In genomic region chr4:53438386-53438785, GRCm38 (mm10) we compare ENCODE assay signal across 13 mouse cellular contexts. TPM values are rescaled to one million over a fixed set of nuclear protein-coding genes. Genes with fewer than 3 reads are reported as not detected.
A peak's percentile ranks its signal among the peaks of the same experiment; 100 is the strongest.
DNase-seq lines count a peak whose midpoint lies in the region; ATAC-seq and TF ChIP-seq lines count a peak whose summit lies in the region.
"Had no signal": no experiment of that assay in that cellular context is flagged by ENCODE, and none has a peak within 500 bp of the region (broad histone marks: within the 10 kb centered on the region; RNA-seq: fewer than 3 reads in every experiment).

No protein-coding gene starts in this region.

- no peak for TF ChIP-seq CTCF in forebrain, postnatal 0 days (IDR thresholded peaks at IDR 0.05; ENCODE audit: low read depth)
- no peak for TF ChIP-seq CTCF in ES-Bruce4 (IDR thresholded peaks at IDR 0.05; ENCODE audit: low read depth, low read length)

- no peak for ATAC-seq in forebrain, postnatal 0 days
- ATAC-seq in forebrain, embryonic 11.5 days (replicated peaks; ENCODE audit: low FRiP score), result no peak
- ATAC-seq in liver, embryonic 16.5 days (ENCODE audit: low read depth), result no peak
- ATAC-seq: inflammation-experienced regulatory T-cells, adult 6 months had no signal

- no peak overlapping the region for H3K4me2 ChIP-seq in forebrain, postnatal 0 days (ENCODE audit: low read depth)
- H3K4me2 ChIP-seq in forebrain, embryonic 11.5 days (ENCODE audit: low read depth, low read length, severe bottlenecking), result no peak overlapping the region
- H3K4me2 ChIP-seq in liver, embryonic 16.5 days (ENCODE audit: low read depth, low read length), result no peak overlapping the region
- H3K4me2 ChIP-seq: heart, embryonic 15.5 days had no signal

- no peaks in the 10 kb centered on the region for H3K27me3 ChIP-seq in forebrain, postnatal 0 days (ENCODE audit: insufficient read depth, low read length)
- H3K27me3 ChIP-seq in forebrain, embryonic 11.5 days (ENCODE audit: control insufficient read depth, insufficient read depth, low read length), result no peaks in the 10 kb centered on the region; the same call in 1 of the 2 replicates
- H3K27me3 ChIP-seq in ES-Bruce4 (ENCODE audit: control insufficient read depth, insufficient read depth, low read length, poor library complexity, severe bottlenecking), result no peaks in the 10 kb centered on the region
- H3K27me3 ChIP-seq in liver, embryonic 16.5 days (ENCODE audit: control insufficient read depth, insufficient read depth, low read depth, low read length), result peaks cover 24% of the 10 kb centered on the region
- H3K27me3 ChIP-seq: heart, embryonic 15.5 days had no signal

- 54% methylated on average over 2 of the region's 2 CpGs for WGBS in forebrain, postnatal 0 days
- 90% methylated on average over 2 of the region's 2 CpGs for WGBS in forebrain, embryonic 11.5 days
- WGBS in liver, embryonic 16.5 days (ENCODE audit: insufficient replicate concordance), result 65% methylated on average over 2 of the region's 2 CpGs

- H3K9ac ChIP-seq in forebrain, postnatal 0 days, result no peak overlapping the region
- H3K9ac ChIP-seq in forebrain, embryonic 11.5 days (ENCODE audit: low read length), result no peak overlapping the region
- H3K9ac ChIP-seq in ES-Bruce4 (ENCODE audit: low read depth, poor library complexity, severe bottlenecking), result peak overlapping the region; percentile 94; the same call in 1 of the 2 replicates
- peak overlapping the region; percentile 18; the same call in 1 of the 2 replicates for H3K9ac ChIP-seq in liver, embryonic 16.5 days (ENCODE audit: low read depth, low read length)
- H3K9ac ChIP-seq: heart, embryonic 15.5 days had no signal

- DNase-seq in forebrain, postnatal 0 days, result peak; percentile 34
- no peak for DNase-seq in forebrain, embryonic 11.5 days (ENCODE audit: low spot score)
- peak; percentile 23 for DNase-seq in layer of hippocampus, adult 9-11 months
- DNase-seq in layer of hippocampus, adult 11-12 months (ENCODE audit: low spot score), result no peak
- DNase-seq in urinary bladder, adult 2 months (ENCODE audit: low spot score), result no peak
- DNase-seq in thymus, postnatal 36 days, result no peak
- DNase-seq: B cell, adult 2 months; gastrocnemius, postnatal 14 days; spleen, adult 18-20 months had no signal

- H3K9me3 ChIP-seq in forebrain, postnatal 0 days (ENCODE audit: low read length), result no peaks in the 10 kb centered on the region
- no peaks in the 10 kb centered on the region for H3K9me3 ChIP-seq in forebrain, embryonic 11.5 days (ENCODE audit: control insufficient read depth, low read length)
- H3K9me3 ChIP-seq in ES-Bruce4 (replicated peaks; ENCODE audit: control insufficient read depth, insufficient read depth, low read length, poor library complexity, severe bottlenecking), result no peaks in the 10 kb centered on the region
- no peaks in the 10 kb centered on the region for H3K9me3 ChIP-seq in liver, embryonic 16.5 days (replicated peaks; ENCODE audit: control insufficient read depth, low read length)
- H3K9me3 ChIP-seq: heart, embryonic 15.5 days had no signal

- H3K27ac ChIP-seq in forebrain, postnatal 0 days (ENCODE audit: low read depth, low read length), result peak overlapping the region; percentile 70
- H3K27ac ChIP-seq in forebrain, embryonic 11.5 days (ENCODE audit: low read depth, low read length), result no peak overlapping the region
- H3K27ac ChIP-seq in ES-Bruce4 (ENCODE audit: insufficient read depth, low read length), result peak overlapping the region; percentile 5; the same call in 1 of the 2 replicates
- H3K27ac ChIP-seq in liver, embryonic 16.5 days (ENCODE audit: low read length), result peak overlapping the region; percentile 41
- H3K27ac ChIP-seq: heart, embryonic 15.5 days had no signal

- H3K4me1 ChIP-seq in forebrain, postnatal 0 days (ENCODE audit: insufficient read depth), result 0 out of 2 replicates have a peak, but pooled peaks cover 6% of the 10 kb centered on the region
- 0 out of 2 replicates have a peak, but pooled peaks cover 2% of the 10 kb centered on the region for H3K4me1 ChIP-seq in forebrain, embryonic 11.5 days (replicated peaks; ENCODE audit: control insufficient read depth, insufficient read depth, low read length)
- H3K4me1 ChIP-seq in ES-Bruce4 (ENCODE audit: control insufficient read depth, insufficient read depth, low read length), result no peaks in the 10 kb centered on the region
- H3K4me1 ChIP-seq in liver, embryonic 16.5 days (ENCODE audit: control insufficient read depth, low read depth, low read length), result peaks cover 18% of the 10 kb centered on the region

- TF ChIP-seq EP300 in ES-Bruce4 (IDR thresholded peaks at IDR 0.05; ENCODE audit: insufficient read depth, low read depth, low read length), result no peak

- no peak for TF ChIP-seq POLR2A in ES-Bruce4 (IDR thresholded peaks at IDR 0.05; ENCODE audit: insufficient read depth, low read length)

- no peak overlapping the region for H3K4me3 ChIP-seq in forebrain, postnatal 0 days (ENCODE audit: low read depth, low read length)
- no peak overlapping the region for H3K4me3 ChIP-seq in forebrain, embryonic 11.5 days (ENCODE audit: low read depth, low read length)
- no peak overlapping the region for H3K4me3 ChIP-seq in ES-Bruce4 (ENCODE audit: low read depth, low read length)
- no peak overlapping the region for H3K4me3 ChIP-seq in liver, embryonic 16.5 days (ENCODE audit: low read depth, low read length)
- H3K4me3 ChIP-seq: heart, embryonic 15.5 days had no signal

- H3K36me3 ChIP-seq in forebrain, postnatal 0 days (ENCODE audit: insufficient read depth), result no peaks in the 10 kb centered on the region
- no peaks in the 10 kb centered on the region for H3K36me3 ChIP-seq in forebrain, embryonic 11.5 days (ENCODE audit: control insufficient read depth, insufficient read depth, low read length)
- no peaks in the 10 kb centered on the region for H3K36me3 ChIP-seq in ES-Bruce4 (ENCODE audit: control insufficient read depth, insufficient read depth, low read length, poor library complexity, severe bottlenecking)
- H3K36me3 ChIP-seq in liver, embryonic 16.5 days (ENCODE audit: control insufficient read depth, insufficient read depth), result no peaks in the 10 kb centered on the region
- H3K36me3 ChIP-seq: heart, embryonic 15.5 days had no signal

RNA-seq across cellular contexts. Expression of gene Slc44a1, which starts 1.8 kb away (rescaled TPM):
- 29.3 and 31.9 TPM in 2 replicates for total RNA-seq in forebrain, postnatal 0 days (2014; rRNA removed)
- polyA plus RNA-seq in forebrain, postnatal 0 days (2015; fragmentation: Nextera tagmentation; extraction: Ambion mirVana), result 11.9 and 12.4 TPM in 2 replicates
- 16.2 and 16.6 TPM in 2 replicates for polyA plus RNA-seq in forebrain, embryonic 11.5 days (2014; fragmentation: Nextera tagmentation; extraction: Ambion mirVana)
- polyA plus RNA-seq in ES-Bruce4 (2011; ENCODE audit: insufficient read depth, insufficient read length, low read depth, missing spikeins), result 82.8 and 89.9 TPM in 2 replicates
- polyA plus RNA-seq in liver, embryonic 16.5 days (2015; fragmentation: Nextera tagmentation; extraction: Ambion mirVana), result 7.3 and 9.7 TPM in 2 replicates
- 59.8 and 70.6 TPM in 2 replicates for polyA plus RNA-seq in urinary bladder, adult 2 months (2012; rRNA removed)

Comparison
In these comparisons a context has a peak if more than half of its experiments do, and no peak if none do; other contexts are left out.
1. DNase-seq: peak in forebrain, postnatal 0 days (single experiment) and layer of hippocampus, adult 9-11 months (single experiment); none in forebrain, embryonic 11.5 days (single experiment), layer of hippocampus, adult 11-12 months (single experiment), urinary bladder, adult 2 months (single experiment) and thymus, postnatal 36 days (0 of 2).
2. H3K9ac ChIP-seq: peak in ES-Bruce4 (single experiment) and liver, embryonic 16.5 days (single experiment); none in forebrain, postnatal 0 days (single experiment) and forebrain, embryonic 11.5 days (single experiment).